Mouse (Mus musculus) CD8-positive naive resting alpha-beta T cell, adult 2 months (primary cell): ENCODE measurements around the gene Lama5.
A peak's percentile ranks its signal among the peaks of the same experiment; 100 is the strongest.

Source experiments
- DNase-seq, 2 experiments: peaks; one replicate each; pipeline ENCODE4 v3.0.0; 2022; ENCODE audit warnings: low read depth in 2 of 2, low spot score in 2 of 2

Lama5 gene

DNA sequence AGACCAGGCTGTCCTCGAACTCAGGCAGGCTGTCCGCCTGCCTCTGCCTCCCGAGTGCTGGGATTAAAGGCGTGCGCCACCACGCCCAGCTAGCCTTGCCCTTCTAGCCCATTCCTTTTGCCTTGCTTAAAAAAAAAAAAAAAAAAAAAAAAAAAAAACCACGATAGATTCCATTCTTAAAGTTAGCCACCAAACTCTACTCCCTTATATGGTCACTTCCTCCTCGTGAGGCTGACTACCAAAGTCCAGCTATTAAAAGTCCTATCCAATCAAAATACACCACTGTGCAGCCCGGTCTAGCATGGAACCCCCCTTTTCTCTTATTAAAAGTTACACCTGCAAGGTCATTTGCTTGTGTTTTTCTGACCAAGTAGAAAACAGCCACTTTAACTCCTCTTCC, 30.0 kb upstream of the Lama5 start:
- no peak for DNase-seq

DNA sequence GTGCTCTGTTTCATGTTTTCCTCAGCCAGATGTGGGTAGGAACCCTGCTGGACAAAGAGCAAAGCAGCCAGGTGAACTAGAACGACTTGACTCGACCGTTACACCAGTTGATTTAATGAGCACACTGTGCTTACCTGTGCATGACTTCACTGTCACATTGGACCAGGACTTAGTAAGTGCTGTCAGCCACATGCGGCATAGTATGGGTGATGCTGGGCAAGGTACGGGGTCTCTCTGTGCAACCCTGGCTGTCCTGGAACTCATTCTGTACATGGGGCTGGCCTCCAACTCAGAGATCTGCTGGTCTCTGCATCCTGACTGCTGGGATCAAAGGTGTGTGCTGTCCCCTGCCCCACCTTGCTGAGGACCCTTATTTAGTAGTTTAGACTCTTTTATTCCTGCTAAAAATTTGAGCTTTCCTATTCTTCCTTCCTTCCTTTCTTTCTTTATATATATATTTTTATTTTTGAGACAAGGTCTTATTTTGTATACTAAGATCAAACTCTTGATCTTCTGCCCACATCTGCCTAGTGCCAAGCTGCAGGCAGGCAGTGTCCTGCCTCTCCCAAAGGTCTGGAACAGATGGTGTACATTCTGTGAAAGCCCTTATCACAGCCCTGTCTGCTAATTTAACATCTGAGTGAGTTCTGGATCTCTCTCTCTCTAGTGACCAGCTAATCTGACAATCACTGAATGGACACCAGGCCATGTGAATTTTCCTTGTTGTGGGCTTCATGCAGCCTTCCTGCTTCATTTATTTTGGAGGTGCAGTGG, 29.0 kb upstream of the Lama5 start:
- no peak for DNase-seq

- no peak for DNase-seq
Observed at GRCm38 (mm10) chr2:180251838-180252237, 26.2 kb upstream of the Lama5 start.

DNA sequence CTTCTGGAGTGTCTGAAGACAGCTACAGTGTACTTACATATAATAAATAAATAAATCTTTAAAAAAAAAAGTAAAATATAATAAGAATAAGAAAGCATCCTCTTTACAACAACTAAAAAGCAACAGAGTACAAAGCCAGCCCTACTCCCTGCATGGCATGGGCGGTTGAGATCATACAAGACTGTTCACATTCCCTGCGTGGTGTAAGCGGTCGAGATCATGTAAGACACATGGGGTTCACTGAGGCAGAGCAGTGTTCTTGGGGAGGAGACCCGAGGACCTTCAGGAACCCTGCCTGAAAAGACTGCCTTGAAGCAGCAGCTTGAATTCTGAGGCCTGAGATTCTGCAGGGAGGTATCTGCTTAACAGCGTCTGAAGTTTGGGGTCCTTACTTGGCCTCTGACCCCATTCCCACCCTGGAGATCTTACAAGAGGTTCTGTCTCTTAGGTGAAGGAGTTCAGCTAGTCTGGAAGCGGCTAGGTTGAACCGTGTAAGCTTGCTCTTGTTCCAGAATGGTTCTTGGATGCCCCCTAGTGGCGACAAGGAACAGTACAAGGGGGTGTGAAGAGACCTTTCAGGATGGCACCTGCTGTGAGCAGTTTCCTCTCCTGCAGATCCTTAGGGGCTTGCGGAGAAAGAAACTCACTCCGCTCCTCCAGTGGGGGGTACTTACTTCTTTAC, 25.4 kb upstream of the Lama5 start:
- DNase-seq, result peak; percentile 59 to 74

DNA sequence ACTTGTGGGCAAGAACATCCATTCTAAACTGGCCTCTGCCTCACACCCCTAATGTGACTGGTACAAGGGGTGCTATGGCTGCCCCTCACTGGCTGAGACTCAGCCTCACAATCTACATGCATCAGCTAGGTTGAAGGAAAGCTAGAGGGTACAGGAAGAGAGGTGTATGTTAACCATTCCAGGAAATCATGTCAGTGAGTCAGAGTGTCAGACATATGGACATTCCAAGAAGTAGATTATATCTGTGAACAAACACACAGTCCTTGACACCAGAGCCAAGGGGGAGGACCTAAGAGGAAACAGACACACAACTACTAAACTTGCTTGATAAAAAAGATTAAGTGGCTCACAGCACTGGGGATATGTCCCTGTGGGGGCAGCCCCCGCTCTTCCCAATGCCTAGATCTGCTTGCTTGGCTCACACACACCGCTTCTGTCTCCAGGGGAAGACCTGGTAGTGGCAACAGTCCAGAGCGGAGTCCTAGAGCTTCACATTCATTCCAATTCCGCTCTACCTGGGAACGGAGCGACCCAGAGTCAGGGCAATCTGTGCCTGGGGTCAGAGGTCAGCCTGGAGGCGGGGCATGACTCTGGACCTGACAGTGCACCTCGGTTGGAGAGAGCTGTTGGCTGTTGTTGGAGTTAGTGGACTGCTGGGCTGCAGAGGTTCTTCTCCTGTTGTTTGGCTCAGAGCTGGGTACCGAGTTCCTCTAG, 23.4 kb upstream of the Lama5 start:
- no peak for DNase-seq

- no peak for DNase-seq
Observed at GRCm38 (mm10) chr2:180247916-180248315, 22.3 kb upstream of the Lama5 start.

DNA sequence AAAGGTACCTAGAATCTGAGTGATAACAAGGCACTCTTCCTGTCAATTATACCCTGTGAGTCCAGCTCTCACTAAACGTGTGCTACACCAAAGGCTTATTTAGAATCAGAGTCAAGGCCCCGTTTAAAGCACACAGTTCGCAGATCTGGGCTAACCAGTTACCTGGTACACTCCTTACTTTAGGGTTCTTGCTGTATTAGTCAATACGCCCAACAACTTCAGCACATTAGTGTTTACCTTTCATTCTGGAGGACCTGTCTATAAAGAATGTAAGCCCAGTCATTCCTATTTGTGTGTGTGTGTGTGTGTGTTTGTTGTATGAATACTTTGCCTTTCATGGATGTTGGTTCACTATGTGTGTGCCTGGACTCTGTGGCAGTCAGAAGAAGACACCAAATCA, 17.4 kb upstream of the Lama5 start:
- no peak for DNase-seq

DNA sequence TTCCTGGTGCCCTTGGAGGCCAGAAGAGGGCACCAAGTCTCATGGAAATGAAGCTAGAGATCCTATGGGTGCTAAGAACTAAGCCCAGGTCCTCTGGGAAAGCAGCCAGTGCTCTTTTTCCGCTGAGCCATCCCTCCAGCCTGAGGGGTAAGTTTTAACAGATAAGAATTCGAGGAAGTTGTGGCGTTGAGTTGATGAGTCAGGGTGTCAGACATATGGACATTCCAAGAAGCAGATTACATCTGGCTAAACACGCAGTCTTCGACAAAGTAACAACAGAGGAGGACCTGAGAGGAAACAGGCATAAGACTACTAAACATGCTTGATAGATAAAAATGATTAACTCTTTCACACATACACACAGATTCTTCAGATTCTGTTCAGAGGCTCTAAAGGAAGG, 12.9 kb upstream of the Lama5 start:
- no peak for DNase-seq

DNA sequence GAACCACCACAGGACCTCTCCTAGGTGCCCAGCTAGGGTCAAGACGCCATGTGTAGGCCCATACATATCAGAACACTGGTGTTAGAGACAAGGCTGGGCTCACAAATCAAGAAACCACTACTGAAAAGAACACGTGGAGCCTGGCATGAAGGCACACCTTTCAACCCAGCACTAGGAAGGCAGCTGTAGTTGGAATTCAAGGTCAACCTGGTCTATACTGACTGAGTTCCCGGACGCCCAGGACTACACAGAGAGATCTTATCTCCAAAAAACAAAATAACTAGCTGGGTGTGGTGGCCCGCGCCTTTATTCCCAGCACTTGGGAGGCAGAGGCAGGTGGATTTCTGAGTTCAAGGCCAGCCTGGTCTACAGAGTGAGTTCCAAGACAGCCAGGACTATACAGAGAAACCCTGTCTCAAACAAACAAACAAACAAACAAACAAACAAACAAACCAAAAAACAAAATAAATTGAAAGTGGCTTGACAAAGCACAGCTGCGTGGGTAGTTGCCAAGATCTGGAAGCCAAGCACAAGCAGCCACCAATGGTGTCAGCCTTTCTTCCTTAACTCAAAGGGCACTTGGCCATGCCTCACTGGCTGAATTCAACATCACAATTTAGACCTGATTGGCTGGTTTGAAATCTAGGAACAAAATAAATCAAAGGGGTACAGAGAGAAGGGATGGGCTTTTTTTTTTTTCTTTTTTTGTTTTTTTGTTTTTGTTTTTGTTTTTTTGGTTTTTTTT, 12.1 kb upstream of the Lama5 start:
- DNase-seq, result no peak

DNA sequence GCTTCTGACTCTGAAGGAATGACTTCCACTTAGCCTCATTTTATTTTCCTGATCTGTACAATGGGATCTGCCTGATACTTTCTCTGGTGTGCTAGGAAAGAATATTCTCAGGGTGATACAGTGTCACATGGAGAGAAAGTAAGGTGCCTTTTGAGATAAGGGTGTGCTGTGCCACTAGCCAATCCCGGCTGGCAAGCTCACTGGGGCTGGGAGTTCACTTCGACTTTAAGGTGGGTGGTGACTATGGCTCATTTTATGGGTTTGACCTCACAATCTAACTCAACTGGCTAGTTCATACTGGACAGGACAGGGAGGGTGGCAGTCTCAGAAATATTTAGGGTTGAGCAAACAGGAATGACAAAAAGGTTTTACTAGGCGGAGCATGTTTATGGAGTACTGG, 11.3 kb upstream of the Lama5 start:
- DNase-seq, result no peak

DNA sequence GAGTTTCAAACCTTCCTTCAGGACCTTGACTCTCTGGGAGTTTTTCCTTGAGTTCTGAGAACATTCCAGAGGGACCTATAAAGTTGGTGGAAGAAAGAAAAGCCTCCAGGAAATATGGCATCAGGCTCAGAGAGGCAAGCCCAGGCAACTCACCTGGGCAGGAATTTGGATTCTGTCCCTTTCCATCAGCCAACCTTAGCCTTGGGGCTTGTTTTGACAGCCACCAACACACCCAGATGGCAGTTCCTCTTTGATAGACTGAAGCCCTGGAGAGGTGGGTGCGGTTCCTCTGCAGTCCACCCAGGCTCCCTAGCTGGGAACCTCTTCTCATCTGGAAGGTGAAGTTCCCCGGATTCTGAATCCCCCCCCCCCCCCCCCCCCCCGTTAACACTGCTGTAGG, 10.8 kb upstream of the Lama5 start:
- DNase-seq, result no peak

DNA sequence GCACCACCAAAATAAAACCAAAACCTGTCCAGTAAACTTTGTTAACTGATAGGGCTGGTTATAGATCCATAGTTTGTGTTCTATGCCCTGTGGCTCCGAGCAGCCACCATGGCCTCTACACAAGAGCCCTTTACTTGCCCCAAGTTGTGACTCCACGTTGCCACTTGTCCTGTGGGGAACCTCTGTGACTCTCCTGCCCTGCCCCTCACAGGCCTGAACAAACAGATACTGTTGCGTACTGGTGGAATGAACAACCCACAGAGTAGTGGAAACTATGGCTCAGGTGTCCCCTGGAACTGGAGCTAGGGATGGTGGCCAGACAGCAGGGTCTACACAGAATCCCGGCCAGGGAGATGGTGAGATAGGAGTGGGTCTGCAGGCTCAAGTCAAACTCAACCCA, 10.1 kb upstream of the Lama5 start:
- DNase-seq, result no peak

- no peak for DNase-seq
Observed at GRCm38 (mm10) chr2:180234980-180235379, 9.3 kb upstream of the Lama5 start.

DNA sequence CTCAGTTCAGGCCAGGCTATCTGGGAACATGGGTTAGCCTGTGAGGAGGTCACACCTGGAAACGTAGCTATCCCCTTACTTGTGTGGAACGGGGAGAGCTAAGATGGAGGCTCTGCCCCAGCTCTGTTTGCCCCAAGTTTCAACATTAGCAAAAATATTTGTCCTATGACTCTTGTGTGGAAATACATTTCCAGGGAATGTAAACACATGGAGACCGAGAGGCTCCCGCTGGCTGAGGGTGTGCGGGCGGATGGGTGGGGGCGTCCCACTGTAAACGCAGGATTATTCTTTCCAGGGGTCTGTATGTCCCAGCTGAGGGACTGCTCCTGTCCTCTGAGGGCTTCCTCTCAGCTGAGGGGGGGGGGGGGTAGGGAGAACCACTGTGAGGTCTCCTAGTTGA, 8.7 kb upstream of the Lama5 start:
- no peak for DNase-seq

- DNase-seq, result no peak
Observed at GRCm38 (mm10) chr2:180233101-180233904, 7.6 kb upstream of the Lama5 start.

DNA sequence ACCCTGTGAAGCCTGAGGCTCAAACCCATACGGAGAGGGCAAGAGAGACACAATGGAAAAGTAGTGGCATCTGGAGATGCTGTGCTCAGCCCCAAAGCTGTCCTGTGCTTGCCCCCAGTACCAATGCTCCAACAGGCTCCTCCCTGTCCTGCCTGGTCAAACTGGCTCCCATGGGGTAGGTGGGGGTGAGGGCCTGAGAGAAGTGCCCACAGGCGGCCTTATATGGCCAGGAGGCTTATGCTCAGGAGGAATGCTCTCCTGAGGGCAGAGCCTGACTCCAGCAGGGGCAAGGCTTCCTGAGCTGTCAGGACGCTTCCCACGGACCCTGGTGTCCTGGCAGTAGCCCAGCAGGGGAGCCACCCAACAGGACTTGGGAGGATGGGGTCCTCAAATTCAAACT, 4.8 kb upstream of the Lama5 start:
- no peak for DNase-seq

GRCm38 (mm10) chr2:180229129-180229528, 3.5 kb upstream of the Lama5 start:
- no peak for DNase-seq

DNA sequence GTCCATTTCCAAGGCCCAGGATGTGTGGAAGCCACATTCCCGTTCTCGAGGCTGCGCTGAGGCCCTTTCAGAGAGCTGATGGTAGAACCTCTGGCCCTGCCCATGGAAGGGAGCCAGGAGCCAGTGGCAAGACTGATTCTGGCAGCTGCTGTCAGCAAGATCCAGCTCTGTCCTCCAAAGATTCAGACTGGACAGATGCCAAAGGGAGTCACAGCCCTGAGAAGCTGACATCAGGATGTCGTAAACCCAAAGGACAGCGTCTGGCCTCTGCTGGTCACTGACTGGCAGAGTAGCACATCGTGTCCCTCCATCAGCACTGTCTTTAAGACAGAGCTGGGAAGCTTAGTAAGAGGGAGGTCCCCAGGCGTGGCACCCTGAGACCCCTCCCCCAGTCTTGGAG, 2.9 kb upstream of the Lama5 start:
- no peak for DNase-seq

DNA sequence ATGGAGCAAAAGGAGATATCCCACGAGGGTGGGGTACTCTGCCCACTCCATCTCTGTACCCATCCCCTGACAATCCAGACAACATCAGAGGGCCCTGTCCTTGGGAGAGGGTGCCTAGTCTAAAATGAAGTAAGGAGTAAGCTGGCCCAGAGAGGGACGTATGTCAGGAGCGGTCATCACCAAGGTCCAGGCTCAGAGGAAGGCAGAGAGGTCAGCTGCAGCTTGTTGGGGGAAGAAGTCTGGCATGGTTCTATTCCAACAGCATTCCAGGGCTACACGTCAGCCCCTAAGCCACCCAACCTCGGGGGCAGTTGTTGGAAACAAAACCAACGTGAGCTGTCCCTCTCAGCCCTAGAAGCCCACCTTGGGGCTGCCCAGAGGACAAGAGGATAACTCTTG, 2.4 kb upstream of the Lama5 start:
- DNase-seq, result no peak

DNA sequence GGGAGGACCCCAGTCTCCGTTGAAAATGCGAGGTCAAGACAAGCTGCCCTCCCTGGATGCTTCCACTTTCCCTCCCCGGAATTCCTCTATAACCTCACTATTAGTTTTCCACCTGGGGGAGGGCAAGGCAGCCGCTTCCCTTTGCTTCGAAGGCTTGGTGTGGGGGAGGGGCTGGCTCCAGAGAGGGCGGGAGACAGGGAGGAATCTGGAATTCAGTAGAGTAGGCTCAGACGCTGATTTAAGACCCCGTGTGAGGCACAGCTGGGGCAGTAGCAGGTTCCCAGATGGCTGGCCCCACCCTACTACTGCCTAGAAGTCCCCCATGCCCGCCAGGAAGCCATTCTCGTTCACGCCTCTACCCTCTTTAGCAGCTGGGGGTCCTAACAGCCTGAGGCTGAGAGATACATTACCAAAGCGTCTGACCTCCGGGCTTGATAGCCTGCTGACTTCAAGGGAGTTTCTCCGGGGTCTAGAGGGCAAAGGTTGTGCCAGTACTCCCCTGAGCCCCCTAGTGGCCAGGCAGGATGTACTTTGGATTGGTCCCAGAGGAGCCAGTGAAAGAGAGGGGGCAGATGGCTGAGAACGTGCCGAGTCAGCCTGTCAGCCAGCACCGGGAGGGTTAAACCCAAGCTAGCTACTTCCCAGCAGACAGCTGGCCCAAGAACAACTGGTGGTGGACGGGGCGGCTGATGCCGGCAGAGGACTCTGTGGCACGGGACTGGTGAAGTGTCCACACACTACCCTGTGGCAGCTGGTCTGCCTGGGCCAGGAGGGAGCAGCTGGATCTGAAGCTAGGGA, 1.8 kb upstream of the Lama5 start:
- DNase-seq, result peak; percentile 14 to 24
